Mouse (Mus musculus) mouse embryonic stem cell (cell line): ENCODE data around the gene Chchd5.

Experiments used
- in situ Hi-C, 2 experiments: fragments of 300-500 bp; cut with MboI; formaldehyde crosslinking; loops; 1 replicate in 1 of 2; 3 replicates in 1 of 2; pipeline ENCODE4 v1.14.3; 2019 to 2020; ENCODE audit warnings: low sequenced_read_pairs in 2 of 2, low pct_unique_long_range_greater_than_20kb in 1 of 2, mixed read lengths in 1 of 2; ENCODE audit not compliant: unreplicated experiment in 1 of 2

Gene Chchd5

GRCm38 (mm10) chr2:129183561-129184031, 54.1 kb downstream of the Chchd5 start:
- in situ Hi-C loops = no loop called here
